Mouse (Mus musculus) midbrain, embryonic 14.5 days (tissue): Measurements from ENCODE around the gene Hormad2. TPM values are rescaled to one million over a fixed set of nuclear protein-coding genes. Genes with fewer than 3 reads are reported as not detected.

ENCODE experiments used
- ATAC-seq: fragments of 200-750 bp; cut with Nextera tagmentation; 2 replicates; pipeline ENCODE4 v1.8.0; 2017; ENCODE audit warnings: moderate number of reproducible peaks, moderate library complexity; ENCODE audit not compliant: low FRiP score, low TSS enrichment
- DNase-seq: peaks from one replicate; pipeline ENCODE4 v3.0.0-alpha.2; 2015
- H3K27ac ChIP-seq: fragments of 300-500 bp; sonication (generic); replicated peaks from 2 replicates; pipeline ENCODE4 v1.5.1; 2014; ENCODE audit warnings: mild to moderate bottlenecking, low read depth, low read length, moderate library complexity
- H3K27me3 ChIP-seq: fragments of 300-500 bp; sonication (generic); 2 replicates; pipeline ENCODE4 v1.6.1; 2014; ENCODE audit warnings: low read length, control low read depth, mixed read lengths; ENCODE audit not compliant: control insufficient read depth, insufficient read depth
- H3K36me3 ChIP-seq: fragments of 300-500 bp; sonication (generic); 2 replicates; pipeline ENCODE4 v1.6.1; 2014; ENCODE audit warnings: low read length, control low read depth; ENCODE audit not compliant: control insufficient read depth, insufficient read depth
- H3K4me1 ChIP-seq: fragments of 300-500 bp; sonication (generic); 2 replicates; pipeline ENCODE4 v1.6.1; 2014; ENCODE audit warnings: mild to moderate bottlenecking, antibody characterized with exemption, low read length, control low read depth; ENCODE audit not compliant: control insufficient read depth, insufficient read depth
- H3K4me2 ChIP-seq: fragments of 300-500 bp; sonication (generic); 2 replicates; pipeline ENCODE4 v1.6.1; 2014; ENCODE audit warnings: mild to moderate bottlenecking, low read length, moderate library complexity
- H3K4me3 ChIP-seq: fragments of 300-500 bp; sonication (generic); replicated peaks from 2 replicates; pipeline ENCODE4 v1.5.1; 2014; ENCODE audit warnings: low read depth, low read length
- H3K9ac ChIP-seq: fragments of 300-500 bp; sonication (generic); replicated peaks from 2 replicates; pipeline ENCODE4 v1.6.1; 2014; ENCODE audit warnings: mild to moderate bottlenecking, low read length, moderate library complexity
- H3K9me3 ChIP-seq: fragments of 300-500 bp; sonication (generic); 2 replicates; pipeline ENCODE4 v1.6.1; 2016; ENCODE audit warnings: low read length, control low read depth, mixed read lengths; ENCODE audit not compliant: control insufficient read depth
- WGBS: fragments of 180-500 bp; shearing (Covaris S2); extraction: QIAGEN DNeasy Blood & Tissue Kit; methylation state at CpG from one replicate; pipeline ENCODE4 v1.1.7; 2014; 5-methylcytosine and 5-hydroxymethylcytosine counted together
- polyA plus RNA-seq: library from polyadenylated mRNA; unstranded; fragments of >200 nt; fragmentation: Nextera tagmentation; extraction: Ambion mirVana; gene quantifications from 2 replicates; pipeline ENCODE4 v1.2.1, GENCODE M21; 2014

Gene Hormad2
- polyA plus RNA-seq, 1 experiment from 2014 or later = 0.14 TPM

DNA sequence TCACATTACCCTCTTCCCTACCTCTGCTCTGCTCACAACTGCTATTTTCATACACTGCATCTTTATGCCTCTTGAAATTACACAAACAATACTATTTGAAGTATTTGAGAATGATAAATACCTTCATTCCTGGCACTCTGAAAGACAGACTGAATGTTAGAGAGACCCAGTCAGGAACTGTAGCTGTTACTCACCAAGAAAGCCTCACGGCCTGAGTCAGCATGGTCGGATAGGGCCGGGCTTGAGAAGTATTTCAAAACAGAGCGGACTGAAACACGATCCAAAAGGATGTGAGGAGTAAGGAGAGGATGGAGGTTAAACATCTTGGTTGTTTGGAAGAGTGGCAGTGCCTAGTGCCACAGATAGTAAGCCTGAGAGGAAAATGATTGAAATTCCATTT, 39.7 kb downstream of the Hormad2 start:
- no peak overlapping the region for H3K27ac ChIP-seq
- no peak overlapping the region for H3K9ac ChIP-seq
- H3K4me2 ChIP-seq = no peak overlapping the region
- no peaks in the 10 kb centered on the region for H3K4me1 ChIP-seq
- DNase-seq = no peak
- no peaks in the 10 kb centered on the region for H3K27me3 ChIP-seq
- ATAC-seq = no peak
- no peaks in the 10 kb centered on the region for H3K36me3 ChIP-seq
- no peak overlapping the region for H3K4me3 ChIP-seq
- 80% methylated on average over 5 of the region's 5 CpGs for WGBS
- no peaks in the 10 kb centered on the region for H3K9me3 ChIP-seq

DNA sequence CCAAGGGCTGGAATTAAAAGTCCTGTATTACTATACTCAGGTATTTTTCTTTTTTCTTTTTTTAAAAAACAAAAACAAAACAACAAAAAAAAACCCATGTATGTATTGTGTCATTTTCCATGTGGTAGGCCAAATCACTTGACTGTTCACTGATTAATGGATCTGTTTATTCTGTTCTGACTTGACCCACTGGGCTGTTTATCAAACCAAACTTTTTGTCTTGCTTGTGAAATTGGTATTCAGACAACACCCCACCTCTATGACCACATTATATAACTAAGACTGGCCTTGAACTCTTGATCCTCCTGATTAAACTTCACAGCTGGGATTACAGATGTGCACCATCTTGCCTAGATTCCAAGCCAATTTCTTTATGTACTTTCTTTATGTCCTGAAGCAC, 46.7 kb downstream of the Hormad2 start:
- ATAC-seq = no peak
- Histone ChIP-seq H3K27me3 (no peaks in the 10 kb centered on the region), H3K27ac (no peak overlapping the region), H3K9ac (no peak overlapping the region), H3K4me1 (no peaks in the 10 kb centered on the region), H3K4me2 (no peak overlapping the region), H3K4me3 (no peak overlapping the region), H3K36me3 (no peaks in the 10 kb centered on the region), H3K9me3 (no peaks in the 10 kb centered on the region)
- DNase-seq = no peak

DNA sequence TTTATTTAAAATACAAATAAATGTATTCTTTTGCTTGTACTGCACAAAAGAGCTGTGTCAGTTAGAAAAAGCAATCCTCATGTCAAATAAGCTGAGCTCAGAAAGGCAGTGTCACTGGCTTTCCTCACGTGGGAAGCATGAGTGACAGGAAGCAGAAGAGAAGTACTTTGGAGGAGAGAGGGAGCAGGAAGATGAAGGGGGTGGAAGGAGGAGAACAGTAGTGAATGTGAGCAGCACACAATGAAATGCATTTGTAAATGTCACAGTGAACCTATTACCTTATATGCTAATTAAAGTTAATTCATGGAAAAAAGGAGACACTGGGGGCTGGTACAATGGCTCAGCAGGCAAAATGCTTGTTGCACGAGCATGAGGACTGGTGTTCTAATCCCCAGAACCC, 52.9 kb downstream of the Hormad2 start:
- Histone ChIP-seq H3K4me1 (no peaks in the 10 kb centered on the region), H3K36me3 (no peaks in the 10 kb centered on the region), H3K27me3 (no peaks in the 10 kb centered on the region), H3K9me3 (no peaks in the 10 kb centered on the region), H3K27ac (no peak overlapping the region), H3K9ac (no peak overlapping the region), H3K4me2 (no peak overlapping the region), H3K4me3 (no peak overlapping the region)
- DNase-seq (no peak), ATAC-seq (no peak)
- WGBS = 7% methylated on average over 2 of the region's 2 CpGs

DNA sequence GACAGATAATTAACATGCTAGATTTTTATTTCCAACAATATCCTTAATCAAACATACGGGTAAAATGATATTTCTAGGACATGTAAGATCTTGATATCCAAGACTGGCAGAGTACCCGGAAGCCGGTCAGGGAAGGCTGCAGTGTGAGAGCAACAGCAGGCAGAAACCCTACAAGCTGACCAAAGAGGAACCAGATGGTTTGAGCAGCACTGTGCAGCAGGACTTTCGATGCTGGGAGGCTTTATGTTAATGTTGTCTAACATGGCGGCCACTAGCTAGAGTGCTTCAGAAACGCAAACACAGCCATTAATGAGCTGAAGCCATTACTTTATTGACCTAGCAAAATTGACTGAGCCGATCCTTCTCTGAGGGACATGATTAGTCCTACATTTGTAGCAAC, 58.6 kb downstream of the Hormad2 start:
- Histone ChIP-seq H3K27me3 (no peaks in the 10 kb centered on the region), H3K4me2 (no peak overlapping the region), H3K4me1 (no peaks in the 10 kb centered on the region), H3K9ac (no peak overlapping the region), H3K9me3 (no peaks in the 10 kb centered on the region), H3K27ac (no peak overlapping the region), H3K36me3 (no peaks in the 10 kb centered on the region), H3K4me3 (no peak overlapping the region)
- no peak for DNase-seq
- 90% methylated on average over 7 of the region's 7 CpGs for WGBS
- ATAC-seq = no peak

DNA sequence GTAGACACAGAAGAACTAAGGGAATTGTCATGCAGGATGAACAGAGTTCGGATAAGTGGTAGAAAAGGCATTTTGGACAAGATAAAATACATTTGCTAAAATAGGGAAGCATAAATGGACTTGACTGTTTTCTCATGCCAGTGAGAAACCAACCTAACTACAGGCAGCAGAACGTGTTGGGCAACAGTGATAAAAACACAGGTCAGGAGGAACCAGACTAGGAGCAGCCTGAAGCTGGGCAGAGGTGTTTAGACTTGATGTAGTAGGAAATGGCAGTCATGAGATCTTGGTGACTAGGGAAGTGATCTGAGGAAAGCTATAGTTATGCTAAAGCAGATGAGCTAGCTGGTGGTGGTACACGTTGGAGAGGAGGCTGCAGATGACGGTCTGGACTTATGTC, 61.0 kb downstream of the Hormad2 start:
- no peaks in the 10 kb centered on the region for H3K4me1 ChIP-seq
- 77% methylated on average over 4 of the region's 4 CpGs for WGBS
- H3K4me2 ChIP-seq = no peak overlapping the region
- no peak overlapping the region for H3K27ac ChIP-seq
- ATAC-seq = no peak
- no peak overlapping the region for H3K9ac ChIP-seq
- H3K27me3 ChIP-seq = no peaks in the 10 kb centered on the region
- no peak overlapping the region for H3K4me3 ChIP-seq
- DNase-seq = no peak
- H3K36me3 ChIP-seq = no peaks in the 10 kb centered on the region
- H3K9me3 ChIP-seq = no peaks in the 10 kb centered on the region

DNA sequence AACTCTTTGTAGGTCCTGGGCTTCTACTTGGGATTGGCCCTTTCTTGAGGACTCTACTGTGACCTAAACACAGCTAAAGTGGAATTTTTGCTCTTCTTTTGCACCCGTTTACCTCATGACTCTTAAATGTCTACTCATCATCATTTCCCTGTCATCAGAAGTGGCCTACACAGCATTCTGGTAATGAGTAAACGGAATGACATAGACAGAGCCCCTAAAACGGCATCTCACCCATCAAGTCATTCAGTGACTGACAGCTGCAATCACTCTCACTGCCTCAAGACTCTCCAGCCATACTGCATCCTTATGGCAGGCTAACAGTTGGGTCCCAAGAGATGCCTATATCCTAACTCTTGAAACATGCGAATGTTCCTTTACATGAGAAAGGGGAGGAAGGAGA, 74.5 kb downstream of the Hormad2 start:
- no peaks in the 10 kb centered on the region for H3K9me3 ChIP-seq
- no peak overlapping the region for H3K4me3 ChIP-seq
- H3K9ac ChIP-seq = no peak overlapping the region
- H3K27ac ChIP-seq = no peak overlapping the region
- ATAC-seq (no peak), DNase-seq (no peak)
- no peaks in the 10 kb centered on the region for H3K4me1 ChIP-seq
- no peak overlapping the region for H3K4me2 ChIP-seq
- no peaks in the 10 kb centered on the region for H3K36me3 ChIP-seq
- 87% methylated on average over 4 of the region's 4 CpGs for whole genome bisulfite sequencing
- no peaks in the 10 kb centered on the region for H3K27me3 ChIP-seq

DNA sequence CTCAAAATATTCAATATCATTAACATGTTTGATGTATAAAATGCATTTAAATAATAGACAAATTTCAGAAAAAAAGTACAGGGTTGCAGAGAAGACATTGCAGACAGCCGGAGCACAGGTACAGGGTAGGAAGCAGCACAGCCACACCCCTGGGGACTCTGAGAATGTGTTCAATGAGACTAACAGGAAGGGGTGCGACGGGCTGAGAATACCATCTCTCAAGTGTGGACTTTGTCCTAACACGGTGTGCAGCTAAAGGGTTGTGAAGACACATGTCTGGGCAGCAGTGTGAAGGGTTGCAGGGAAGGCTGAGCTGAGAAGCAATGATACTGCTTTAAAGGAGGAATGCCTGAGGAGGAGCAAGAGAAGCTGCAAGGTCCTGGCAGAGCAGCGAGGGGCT, 85.5 kb downstream of the Hormad2 start:
- Histone ChIP-seq H3K4me3 (no peak overlapping the region), H3K9me3 (peaks cover 3% of the 10 kb centered on the region; the same call in 1 of the 2 replicates), H3K9ac (no peak overlapping the region), H3K36me3 (no peaks in the 10 kb centered on the region), H3K27me3 (no peaks in the 10 kb centered on the region), H3K4me1 (no peaks in the 10 kb centered on the region), H3K27ac (no peak overlapping the region), H3K4me2 (no peak overlapping the region)
- DNase-seq = no peak
- WGBS = 64% methylated on average over 5 of the region's 5 CpGs
- no peak for ATAC-seq

DNA sequence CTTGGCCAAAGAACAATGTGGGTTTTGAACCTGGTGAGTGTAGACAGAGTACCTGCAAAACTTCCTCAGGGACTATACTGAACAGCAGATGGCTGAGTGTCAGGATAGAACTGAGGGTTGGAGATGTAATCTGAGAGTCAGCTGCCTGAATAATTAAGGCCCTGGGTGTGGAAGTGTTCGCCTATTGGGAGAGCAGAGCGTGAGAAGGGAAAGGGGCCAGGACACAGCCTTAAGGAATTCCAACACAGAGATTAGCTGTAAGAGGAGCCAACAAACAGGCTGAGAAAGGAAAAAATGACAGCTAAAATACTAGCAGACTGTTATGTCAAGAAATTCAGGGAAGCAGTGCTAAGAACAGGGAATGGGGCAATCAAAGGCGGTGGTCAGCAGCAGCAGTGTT, 88.3 kb downstream of the Hormad2 start:
- H3K4me1 ChIP-seq = no peaks in the 10 kb centered on the region
- DNase-seq = no peak
- H3K4me2 ChIP-seq = no peak overlapping the region
- H3K4me3 ChIP-seq = no peak overlapping the region
- H3K27ac ChIP-seq = no peak overlapping the region
- H3K27me3 ChIP-seq = no peaks in the 10 kb centered on the region
- 64% methylated on average over 3 of the region's 3 CpGs for WGBS
- H3K9me3 ChIP-seq = no peaks in the 10 kb centered on the region
- no peaks in the 10 kb centered on the region for H3K36me3 ChIP-seq
- H3K9ac ChIP-seq = no peak overlapping the region
- no peak for ATAC-seq

DNA sequence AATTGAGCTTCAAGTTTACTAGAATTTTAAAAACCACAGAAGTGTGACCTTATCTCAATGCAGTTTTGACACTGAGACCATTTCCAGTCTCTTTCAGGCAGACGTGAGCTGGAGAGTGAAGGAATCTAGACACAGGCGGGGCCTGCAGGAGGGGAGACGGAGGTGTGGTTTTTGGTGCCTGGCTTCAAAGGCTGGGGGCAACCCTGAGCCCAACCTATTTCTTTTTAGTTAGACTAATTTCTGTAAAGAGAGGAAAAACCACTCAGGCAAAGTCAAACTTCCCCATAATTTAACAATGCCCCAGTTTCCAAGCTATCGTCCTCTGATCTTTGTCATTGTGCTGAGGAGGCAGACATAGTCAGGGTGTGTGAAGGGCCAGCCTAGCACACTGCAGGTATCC, 97.0 kb downstream of the Hormad2 start:
- Histone ChIP-seq H3K4me3 (no peak overlapping the region), H3K27me3 (no peaks in the 10 kb centered on the region), H3K27ac (no peak overlapping the region), H3K4me1 (no peaks in the 10 kb centered on the region), H3K9me3 (no peaks in the 10 kb centered on the region), H3K36me3 (no peaks in the 10 kb centered on the region), H3K4me2 (no peak overlapping the region), H3K9ac (no peak overlapping the region)
- DNase-seq (no peak), ATAC-seq (no peak)
- 40% methylated on average over 4 of the region's 4 CpGs for WGBS
